Mouse (Mus musculus): ENCODE measurements at regions not wholly inside any gene's neighbourhood (a gene's known extent, or its start where the extent isn't known, plus 50 kb on each side); places are given as distances from the start of the nearest gene placed in this dataset.

GRCm38 (mm10) chr5:119015606-119016255 is 455.3 kb downstream of the Med13l start:
- TF ChIP-seq USF1 (IDR thresholded peaks at IDR 0.05; ENCODE audit: low read depth) = no peak
- TF ChIP-seq POLR2A (IDR thresholded peaks at IDR 0.05; ENCODE audit: insufficient read length, low read depth) = no peak
